8 mouse cellular contexts compared by ENCODE assay signal in the genomic region with DNA sequence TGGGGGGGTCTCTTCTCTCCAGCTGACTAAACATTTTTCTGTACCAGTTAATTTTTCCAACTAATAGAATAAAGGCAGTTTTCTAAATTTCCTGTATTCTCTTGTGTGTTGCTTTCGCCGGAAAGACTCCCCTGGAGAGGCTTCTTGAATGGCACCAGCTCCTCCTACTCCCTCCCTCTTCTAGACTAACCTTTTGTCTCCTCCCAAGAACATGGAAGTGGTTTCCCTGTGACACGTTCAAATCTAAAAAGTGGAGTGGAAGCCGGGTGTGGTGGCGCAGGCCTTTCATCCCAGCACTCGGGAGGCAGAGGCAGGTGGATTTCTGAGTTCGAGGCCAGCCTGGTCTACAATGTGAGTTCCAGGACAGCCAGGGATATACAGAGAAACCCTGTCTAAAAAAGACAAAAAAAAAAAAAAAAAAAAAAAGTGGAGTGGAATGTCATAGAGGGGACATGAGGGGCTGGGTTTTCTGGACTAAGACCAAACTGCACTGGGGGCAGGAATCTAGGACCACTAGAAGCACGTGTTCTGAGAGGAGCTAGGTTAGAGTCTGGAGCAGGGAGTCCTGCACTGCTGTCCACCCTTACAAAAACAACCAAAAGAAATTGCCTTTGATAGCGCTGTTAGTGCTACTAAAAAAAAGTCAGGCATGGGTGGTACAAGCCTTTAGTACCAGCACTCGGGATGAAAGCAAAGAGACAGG. TPM values are rescaled to one million over a fixed set of nuclear protein-coding genes. Genes with fewer than 3 reads are reported as not detected.
DNase-seq lines count a peak whose midpoint lies in the region; ATAC-seq and TF ChIP-seq lines count a peak whose summit lies in the region.

No protein-coding gene starts in this region.

- no peak overlapping the region for H3K4me3 ChIP-seq in kidney, postnatal 0 days (replicated peaks; ENCODE audit: low read depth, low read length)
- H3K4me3 ChIP-seq in embryonic facial prominence, embryonic 10.5 days, result peak overlapping the region; percentile 94
- peak overlapping the region; percentile 73; the same call in 1 of the 2 replicates for H3K4me3 ChIP-seq in intestine, embryonic 15.5 days (replicated peaks)
- H3K4me3 ChIP-seq in neural tube, embryonic 13.5 days, result no peak overlapping the region; the same call in 1 of the 2 replicates

- peaks cover 21% of the 10 kb centered on the region for H3K4me1 ChIP-seq in kidney, postnatal 0 days (replicated peaks; ENCODE audit: insufficient read depth, low read length)
- peaks cover 40% of the 10 kb centered on the region for H3K4me1 ChIP-seq in embryonic facial prominence, embryonic 10.5 days
- peaks cover 13% of the 10 kb centered on the region for H3K4me1 ChIP-seq in intestine, embryonic 15.5 days (replicated peaks)
- H3K4me1 ChIP-seq in neural tube, embryonic 13.5 days (replicated peaks), result peaks cover 30% of the 10 kb centered on the region

- peak overlapping the region; percentile 79; the same call in 1 of the 2 replicates for H3K4me2 ChIP-seq in kidney, postnatal 0 days (ENCODE audit: low read length)
- peak overlapping the region; percentile 70 for H3K4me2 ChIP-seq in intestine, embryonic 15.5 days (replicated peaks)
- H3K4me2 ChIP-seq in neural tube, embryonic 13.5 days, result peak overlapping the region; percentile 77

- H3K27ac ChIP-seq in kidney, postnatal 0 days, result peak overlapping the region; percentile 98
- H3K27ac ChIP-seq in embryonic facial prominence, embryonic 10.5 days (replicated peaks), result peak overlapping the region; percentile 97
- peak overlapping the region; percentile 97 for H3K27ac ChIP-seq in intestine, embryonic 15.5 days
- H3K27ac ChIP-seq in neural tube, embryonic 13.5 days (replicated peaks), result peak overlapping the region; percentile 95

- WGBS in kidney, postnatal 0 days, result 64% methylated on average over 10 of the region's 10 CpGs
- 71% methylated on average over 10 of the region's 10 CpGs for WGBS in embryonic facial prominence, embryonic 10.5 days
- WGBS in intestine, embryonic 15.5 days, result 70% methylated on average over 10 of the region's 10 CpGs
- 68% methylated on average over 10 of the region's 10 CpGs for WGBS in neural tube, embryonic 13.5 days

- TF ChIP-seq CTCF in kidney, postnatal 0 days (IDR thresholded peaks at IDR 0.05; ENCODE audit: low read depth), result no peak

- DNase-seq in kidney, postnatal 0 days (ENCODE audit: low spot score), result no peak
- no peak for DNase-seq in kidney, postnatal 36 days
- DNase-seq in embryonic facial prominence, embryonic 10.5 days (ENCODE audit: low spot score), result no peak
- DNase-seq in layer of hippocampus, postnatal 36 days, result no peak
- DNase-seq in natural killer cell, adult 2 months (ENCODE audit: low spot score in 2 of 2), result no peak

- H3K9ac ChIP-seq in kidney, postnatal 0 days (ENCODE audit: low read depth, low read length), result no peak overlapping the region
- peak overlapping the region; percentile 3; the same call in 1 of the 2 replicates for H3K9ac ChIP-seq in intestine, embryonic 15.5 days
- peak overlapping the region; percentile 95; the same call in 1 of the 2 replicates for H3K9ac ChIP-seq in neural tube, embryonic 13.5 days

- H3K36me3 ChIP-seq in kidney, postnatal 0 days (ENCODE audit: insufficient read depth, low read length), result peaks cover 29% of the 10 kb centered on the region
- H3K36me3 ChIP-seq in embryonic facial prominence, embryonic 10.5 days (replicated peaks), result peaks cover 52% of the 10 kb centered on the region
- H3K36me3 ChIP-seq in intestine, embryonic 15.5 days, result peaks cover 23% of the 10 kb centered on the region
- peaks cover 37% of the 10 kb centered on the region for H3K36me3 ChIP-seq in neural tube, embryonic 13.5 days

- H3K27me3 ChIP-seq in kidney, postnatal 0 days (ENCODE audit: insufficient read depth, low read length), result no peaks in the 10 kb centered on the region
- no peaks in the 10 kb centered on the region for H3K27me3 ChIP-seq in embryonic facial prominence, embryonic 10.5 days (replicated peaks; ENCODE audit: low read depth, poor library complexity, severe bottlenecking)
- no peaks in the 10 kb centered on the region for H3K27me3 ChIP-seq in intestine, embryonic 15.5 days (replicated peaks)
- no peaks in the 10 kb centered on the region for H3K27me3 ChIP-seq in neural tube, embryonic 13.5 days

- no peak for ATAC-seq in kidney, postnatal 0 days (replicated peaks; ENCODE audit: low FRiP score, low read depth)
- no peak for ATAC-seq in intestine, embryonic 15.5 days
- no peak for ATAC-seq in neural tube, embryonic 13.5 days (ENCODE audit: low read depth)
- ATAC-seq in inflammation-experienced regulatory T-cells, adult 6 months, result no peak

- H3K9me3 ChIP-seq in kidney, postnatal 0 days (replicated peaks; ENCODE audit: low read length), result no peaks in the 10 kb centered on the region
- H3K9me3 ChIP-seq in embryonic facial prominence, embryonic 10.5 days, result no peaks in the 10 kb centered on the region
- no peaks in the 10 kb centered on the region for H3K9me3 ChIP-seq in intestine, embryonic 15.5 days
- no peaks in the 10 kb centered on the region for H3K9me3 ChIP-seq in neural tube, embryonic 13.5 days

RNA-seq across cellular contexts. Expression of a gene that starts 0.7 kb away (rescaled TPM):
- 1,215 and 1,273 TPM in 2 replicates for polyA plus RNA-seq in kidney, postnatal 0 days (2015; fragmentation: Nextera tagmentation; extraction: Ambion mirVana)
- polyA plus RNA-seq in embryonic facial prominence, embryonic 10.5 days (2016; fragmentation: Nextera tagmentation; extraction: Ambion mirVana), result 810 and 843 TPM in 2 replicates
- 1,041 and 1,081 TPM in 2 replicates for polyA plus RNA-seq in intestine, embryonic 15.5 days (2015; fragmentation: Nextera tagmentation; extraction: Ambion mirVana)
- polyA plus RNA-seq in neural tube, embryonic 13.5 days (2015; fragmentation: Nextera tagmentation; extraction: Ambion mirVana), result 548 and 562 TPM in 2 replicates
- 10 to 100 TPM; 61.2 to 62.8 TPM for total RNA-seq in layer of hippocampus, postnatal 36 days (2021)
- polyA plus RNA-seq in inflammation-experienced regulatory T-cells, adult 6 months (2017; shearing (Covaris generic)), result 100 to 1,000 TPM; 489 to 506 (median 494) TPM

RNA-seq across cellular contexts. Expression of a gene that starts 9.7 kb away (rescaled TPM):
- polyA plus RNA-seq in kidney, postnatal 0 days (2015; fragmentation: Nextera tagmentation; extraction: Ambion mirVana), result 64.0 and 79.9 TPM in 2 replicates
- polyA plus RNA-seq in embryonic facial prominence, embryonic 10.5 days (2016; fragmentation: Nextera tagmentation; extraction: Ambion mirVana), result 127 and 133 TPM in 2 replicates
- 82.5 and 89.1 TPM in 2 replicates for polyA plus RNA-seq in intestine, embryonic 15.5 days (2015; fragmentation: Nextera tagmentation; extraction: Ambion mirVana)
- 121 and 129 TPM in 2 replicates for polyA plus RNA-seq in neural tube, embryonic 13.5 days (2015; fragmentation: Nextera tagmentation; extraction: Ambion mirVana)
- total RNA-seq in layer of hippocampus, postnatal 36 days (2021), result 100 to 1,000 TPM; 107 to 110 TPM
- 100 to 1,000 TPM in 2 of 3 experiments, 10 to 100 TPM in 1; 91.3 to 131 (median 111) TPM for polyA plus RNA-seq in inflammation-experienced regulatory T-cells, adult 6 months (2017; shearing (Covaris generic))

RNA-seq across cellular contexts. Expression of a gene that starts 32.0 kb away (rescaled TPM):
- 47.5 and 49.0 TPM in 2 replicates for polyA plus RNA-seq in kidney, postnatal 0 days (2015; fragmentation: Nextera tagmentation; extraction: Ambion mirVana)
- polyA plus RNA-seq in embryonic facial prominence, embryonic 10.5 days (2016; fragmentation: Nextera tagmentation; extraction: Ambion mirVana), result 14.4 and 14.7 TPM in 2 replicates
- 34.1 and 37.1 TPM in 2 replicates for polyA plus RNA-seq in intestine, embryonic 15.5 days (2015; fragmentation: Nextera tagmentation; extraction: Ambion mirVana)
- 51.9 and 62.2 TPM in 2 replicates for polyA plus RNA-seq in neural tube, embryonic 13.5 days (2015; fragmentation: Nextera tagmentation; extraction: Ambion mirVana)
- total RNA-seq in layer of hippocampus, postnatal 36 days (2021), result 10 to 100 TPM; 29.1 to 30.0 TPM
- polyA plus RNA-seq in inflammation-experienced regulatory T-cells, adult 6 months (2017; shearing (Covaris generic)), result 10 to 100 TPM in 2 of 3 experiments, 1 to 10 TPM in 1; 9.6 to 17.6 (median 14.8) TPM

RNA-seq across cellular contexts. Expression of a gene that starts 32.1 kb away (rescaled TPM):
- polyA plus RNA-seq in kidney, postnatal 0 days (2015; fragmentation: Nextera tagmentation; extraction: Ambion mirVana), result 448 and 489 TPM in 2 replicates
- polyA plus RNA-seq in embryonic facial prominence, embryonic 10.5 days (2016; fragmentation: Nextera tagmentation; extraction: Ambion mirVana), result 240 and 243 TPM in 2 replicates
- 422 and 453 TPM in 2 replicates for polyA plus RNA-seq in intestine, embryonic 15.5 days (2015; fragmentation: Nextera tagmentation; extraction: Ambion mirVana)
- polyA plus RNA-seq in neural tube, embryonic 13.5 days (2015; fragmentation: Nextera tagmentation; extraction: Ambion mirVana), result 309 and 338 TPM in 2 replicates
- 100 to 1,000 TPM; 169 to 173 TPM for total RNA-seq in layer of hippocampus, postnatal 36 days (2021)
- 100 to 1,000 TPM; 323 to 459 (median 386) TPM for polyA plus RNA-seq in inflammation-experienced regulatory T-cells, adult 6 months (2017; shearing (Covaris generic))

RNA-seq across cellular contexts. Expression of a gene that starts 41.3 kb away (rescaled TPM):
- polyA plus RNA-seq in kidney, postnatal 0 days (2015; fragmentation: Nextera tagmentation; extraction: Ambion mirVana), result 50.5 and 51.2 TPM in 2 replicates
- 35.9 and 40.8 TPM in 2 replicates for polyA plus RNA-seq in embryonic facial prominence, embryonic 10.5 days (2016; fragmentation: Nextera tagmentation; extraction: Ambion mirVana)
- 20.9 and 23.2 TPM in 2 replicates for polyA plus RNA-seq in intestine, embryonic 15.5 days (2015; fragmentation: Nextera tagmentation; extraction: Ambion mirVana)
- 29.1 and 30.6 TPM in 2 replicates for polyA plus RNA-seq in neural tube, embryonic 13.5 days (2015; fragmentation: Nextera tagmentation; extraction: Ambion mirVana)
- total RNA-seq in layer of hippocampus, postnatal 36 days (2021), result 10 to 100 TPM; 34.9 to 36.2 TPM
- polyA plus RNA-seq in inflammation-experienced regulatory T-cells, adult 6 months (2017; shearing (Covaris generic)), result 1 to 10 TPM in 2 of 3 experiments, under 1 TPM in 1; 0.18 to 1.3 (median 1.1) TPM

Comparison
In these comparisons a context has a peak if more than half of its experiments do, and no peak if none do; other contexts are left out.
1. H3K4me3 ChIP-seq: peak in embryonic facial prominence, embryonic 10.5 days (single experiment) and intestine, embryonic 15.5 days (single experiment); none in kidney, postnatal 0 days (single experiment) and neural tube, embryonic 13.5 days (single experiment).
2. Peak in every context shown above with its lines, with median percentiles within 50 percentile points of each other: H3K27ac ChIP-seq and H3K4me2 ChIP-seq.